Mouse (Mus musculus): Measurements from ENCODE around the gene Gm10959. TPM values are rescaled to one million over a fixed set of nuclear protein-coding genes. Genes with fewer than 3 reads are reported as not detected.

Gene Gm10959
- not detected for polyA plus RNA-seq (2017; shearing (Covaris generic))

GRCm38 (mm10) chr3:122919260-122919659, at the start of gene Gm10959:
Gm10959 (minus strand) TSS chr3:122919360.

GRCm38 (mm10) chr3:122924009-122924914, 5.1 kb upstream of the Gm10959 start, which contains the start of gene 1810037I17Rik:
1810037I17Rik (plus strand) TSS chr3:122924203.

GRCm38 (mm10) chr3:122894772-122895171, 24.4 kb downstream of the Gm10959 start, which contains the start of gene Fabp2:
Fabp2 (plus strand) TSS chr3:122895072.

Other genes starting within 250 kb of the Gm10959 start
- 0.12 TPM for gene Pde5a, start 190.4 kb downstream of the Gm10959 start, polyA plus RNA-seq (2017; shearing (Covaris generic))
- gene Fabp2, start 24.3 kb downstream of the Gm10959 start, polyA plus RNA-seq (2017; shearing (Covaris generic)): not detected
- 112 TPM for gene 1810037I17Rik, start 4.8 kb upstream of the Gm10959 start, polyA plus RNA-seq (2017; shearing (Covaris generic))
- 21.0 TPM for gene Usp53, start 65.2 kb upstream of the Gm10959 start, polyA plus RNA-seq (2017; shearing (Covaris generic))
- not detected for gene Myoz2, start 115.7 kb upstream of the Gm10959 start, polyA plus RNA-seq (2017; shearing (Covaris generic))

All from activated CD4-positive, CD25-positive, alpha-beta regulatory T cell, adult 9 weeks (primary cell).